Mouse (Mus musculus) thymus, postnatal 10 days (tissue): ENCODE measurements at regions not wholly inside any gene's neighbourhood (a gene's known extent, or its start where the extent isn't known, plus 50 kb on each side); places are given as distances from the start of the nearest gene placed in this dataset.

Experiments
- DNase-seq, 2 experiments: peaks; one replicate each; pipeline ENCODE4 v3.0.0; 2021; ENCODE audit warnings: low spot score in 2 of 2

- no peak for DNase-seq
These were observed 52.2 kb upstream of the 2310009B15Rik start for GRCm38 (mm10) chr1:138908860-138909259.

- DNase-seq = no peak
These were observed 53.0 kb upstream of the 2310009B15Rik start for GRCm38 (mm10) chr1:138909654-138910053.

GRCm38 (mm10) chr1:138912156-138912616 is 51.0 kb upstream of the Dennd1b start:
- peak in 1 of 2 experiments; percentile 11 for DNase-seq

GRCm38 (mm10) chr1:138912928-138913327 is 50.3 kb upstream of the Dennd1b start:
- DNase-seq = no peak

GRCm38 (mm10) chr1:138913428-138913827 is 49.8 kb upstream of the Dennd1b start:
- no peak for DNase-seq
